Mouse (Mus musculus) liver, embryonic 14.5 days (tissue): Measurements from ENCODE around the gene Numa1. TPM values are rescaled to one million over a fixed set of nuclear protein-coding genes. Genes with fewer than 3 reads are reported as not detected.

Source experiments
- ATAC-seq: fragments of 200-750 bp; cut with Nextera tagmentation; 2 replicates; pipeline ENCODE4 v1.8.0; 2017; ENCODE audit warnings: moderate number of reproducible peaks, mild to moderate bottlenecking, moderate library complexity; ENCODE audit not compliant: insufficient read depth
- DNase-seq, 3 experiments: peaks; one replicate each; pipeline ENCODE4 v3.0.0-alpha.2; 2012 to 2013; ENCODE audit warnings: low read depth in 3 of 3, low spot score in 3 of 3
- H3K27ac ChIP-seq: fragments of 300-500 bp; sonication (generic); 2 replicates; pipeline ENCODE4 v1.5.1; 2014; ENCODE audit warnings: moderate library complexity, mild to moderate bottlenecking, control low read depth, inconsistent platforms
- H3K27me3 ChIP-seq: fragments of 300-500 bp; sonication (generic); 2 replicates; pipeline ENCODE4 v1.6.1; 2014; ENCODE audit warnings: mild to moderate bottlenecking, low read length, moderate library complexity; ENCODE audit not compliant: control insufficient read depth, insufficient read depth
- H3K36me3 ChIP-seq: fragments of 300-500 bp; sonication (generic); replicated peaks from 2 replicates; pipeline ENCODE4 v1.6.1; 2014; ENCODE audit warnings: low read depth; ENCODE audit not compliant: control insufficient read depth, insufficient read depth
- H3K4me1 ChIP-seq, 2 experiments: fragments of 200-500 bp in 1 of 2; fragments of 300-500 bp in 1 of 2; sonication (generic) in 1 of 2; replicated peaks; 2 replicates each; pipeline ENCODE4 v1.6.1; 2012 to 2014; ENCODE audit warnings: antibody characterized with exemption in 1 of 2, inconsistent platforms in 1 of 2, low read length in 1 of 2; ENCODE audit not compliant: control insufficient read depth in 2 of 2, insufficient read depth in 2 of 2
- H3K4me2 ChIP-seq: fragments of 300-500 bp; sonication (generic); 2 replicates; pipeline ENCODE4 v1.6.1; 2014; ENCODE audit warnings: low read depth, mild to moderate bottlenecking, control low read depth, moderate library complexity
- H3K4me3 ChIP-seq, 2 experiments: fragments of 200-500 bp in 1 of 2; fragments of 300-500 bp in 1 of 2; sonication (generic) in 1 of 2; 2 replicates each; pipeline ENCODE4 v1.5.1; 2012 to 2014; ENCODE audit warnings: low read depth in 2 of 2, low read length in 2 of 2, mild to moderate bottlenecking in 2 of 2, control low read depth in 1 of 2, inconsistent platforms in 1 of 2, moderate library complexity in 1 of 2; ENCODE audit not compliant: insufficient read depth in 1 of 2
- H3K9ac ChIP-seq: fragments of 300-500 bp; sonication (generic); replicated peaks from 2 replicates; pipeline ENCODE4 v1.6.1; 2014; ENCODE audit warnings: mild to moderate bottlenecking, control low read depth, moderate library complexity
- H3K9me3 ChIP-seq: fragments of 300-500 bp; sonication (generic); 2 replicates; pipeline ENCODE4 v1.6.1; 2016; ENCODE audit warnings: low read length, mixed read lengths; ENCODE audit not compliant: control insufficient read depth
- CTCF ChIP-seq: IDR thresholded peaks from 2 replicates; pipeline ENCODE4 v1.5.1; 2016; ENCODE audit warnings: antibody characterized with exemption, low read depth, control low read depth
- EP300 ChIP-seq: IDR thresholded peaks from 2 replicates; pipeline ENCODE4 v1.6.1; 2016; ENCODE audit warnings: antibody characterized with exemption, low read depth
- WGBS: fragments of 180-500 bp; shearing (Covaris S2); extraction: QIAGEN DNeasy Blood & Tissue Kit; methylation state at CpG from one replicate; pipeline ENCODE4 v1.1.7; 2014; ENCODE audit not compliant: insufficient replicate concordance; 5-methylcytosine and 5-hydroxymethylcytosine counted together
- polyA plus RNA-seq, 2 experiments: library from polyadenylated mRNA; depleted of rRNA in 1 of 2; stranded (reverse) in 1 of 2; unstranded in 1 of 2; fragments of >200 nt; fragmentation: Nextera tagmentation in 1 of 2; extraction: Ambion mirVana in 1 of 2; gene quantifications; 2 replicates each; pipeline versions ENCODE4 v1.2.1 to v1.2.3; 2012 to 2014

The Numa1 gene
- polyA plus RNA-seq, 2 experiments: 27.4 to 36.2 TPM

- Histone ChIP-seq H3K4me2 (no peak overlapping the region), H3K4me3 (no peak overlapping the region), H3K9me3 (no peaks in the 10 kb centered on the region), H3K4me1 (peaks cover 17 to 27% of the 10 kb centered on the region in 2 experiments), H3K36me3 (no peaks in the 10 kb centered on the region), H3K9ac (no peak overlapping the region), H3K27ac (no peak overlapping the region), H3K27me3 (no peaks in the 10 kb centered on the region)
- DNase-seq (no peak), ATAC-seq (no peak)
- TF ChIP-seq EP300 (no peak), CTCF (no peak)
- 84% methylated on average over 2 of the region's 2 CpGs for WGBS
Observed at GRCm38 (mm10) chr7:101963621-101964020, 29.7 kb downstream of the Numa1 start.

GRCm38 (mm10) chr7:101964551-101964950 is 30.6 kb downstream of the Numa1 start:
- ATAC-seq: no peak
- H3K27me3 ChIP-seq: no peaks in the 10 kb centered on the region
- peak overlapping the region; percentile 48; the same call in 1 of the 2 replicates for H3K27ac ChIP-seq
- WGBS: 69% methylated on average over 4 of the region's 4 CpGs
- peaks cover 23 to 34% of the 10 kb centered on the region in 2 experiments for H3K4me1 ChIP-seq
- no peak overlapping the region for H3K4me3 ChIP-seq
- no peak overlapping the region for H3K9ac ChIP-seq
- DNase-seq: no peak
- no peaks in the 10 kb centered on the region for H3K9me3 ChIP-seq
- H3K4me2 ChIP-seq: no peak overlapping the region; the same call in 1 of the 2 replicates
- TF ChIP-seq CTCF: no peak
- TF ChIP-seq EP300: no peak
- H3K36me3 ChIP-seq: no peaks in the 10 kb centered on the region

GRCm38 (mm10) chr7:101965606-101966005 is 31.7 kb downstream of the Numa1 start:
- H3K27ac ChIP-seq: no peak overlapping the region
- H3K9ac ChIP-seq: no peak overlapping the region
- no peak for TF ChIP-seq EP300
- TF ChIP-seq CTCF: no peak
- no peaks in the 10 kb centered on the region for H3K36me3 ChIP-seq
- 36% methylated on average over 2 of the region's 2 CpGs for WGBS
- DNase-seq (peak; percentile 46 to 54 (median 53)), ATAC-seq (peak; percentile 25; the same call in 1 of the 2 replicates)
- no peak overlapping the region for H3K4me3 ChIP-seq
- no peaks in the 10 kb centered on the region for H3K27me3 ChIP-seq
- H3K4me2 ChIP-seq: no peak overlapping the region; the same call in 1 of the 2 replicates
- peaks cover 26 to 35% of the 10 kb centered on the region in 2 experiments for H3K4me1 ChIP-seq
- no peaks in the 10 kb centered on the region for H3K9me3 ChIP-seq

- 89% methylated on average over 1 of the region's 1 CpGs for WGBS
- Histone ChIP-seq H3K27ac (no peak overlapping the region), H3K4me3 (no peak overlapping the region), H3K4me2 (no peak overlapping the region), H3K27me3 (no peaks in the 10 kb centered on the region), H3K4me1 (peaks cover 32 to 45% of the 10 kb centered on the region in 2 experiments), H3K36me3 (no peaks in the 10 kb centered on the region), H3K9me3 (no peaks in the 10 kb centered on the region), H3K9ac (no peak overlapping the region)
- TF ChIP-seq EP300 (no peak), CTCF (no peak)
- ATAC-seq (no peak), DNase-seq (no peak)
Observed at GRCm38 (mm10) chr7:101967256-101967655, 33.3 kb downstream of the Numa1 start.

GRCm38 (mm10) chr7:101968751-101969150 is 34.8 kb downstream of the Numa1 start:
- Histone ChIP-seq H3K4me3 (no peak overlapping the region; a peak in 1 of 4 replicates), H3K4me2 (peak overlapping the region; percentile 79), H3K9me3 (no peaks in the 10 kb centered on the region), H3K27ac (no peak overlapping the region), H3K4me1 (peaks cover 32 to 42% of the 10 kb centered on the region in 2 experiments), H3K27me3 (no peaks in the 10 kb centered on the region), H3K9ac (no peak overlapping the region), H3K36me3 (no peaks in the 10 kb centered on the region)
- ATAC-seq (no peak), DNase-seq (no peak)
- no peak for TF ChIP-seq CTCF
- no peak for TF ChIP-seq EP300
- 50% methylated on average over 2 of the region's 2 CpGs for WGBS
